Mouse (Mus musculus): Measurements from ENCODE around the gene Abhd17a.

- TF ChIP-seq POLR2A (IDR thresholded peaks at IDR 0.05; ENCODE audit: insufficient read depth, low read length): no peak
- no peak for TF ChIP-seq CTCF (IDR thresholded peaks at IDR 0.05; ENCODE audit: low read depth, low read length)
Measured at GRCm38 (mm10) chr10:80628925-80629324, 38.8 kb upstream of the Abhd17a start.

All from ES-Bruce4 (cell line).